Mouse (Mus musculus): ENCODE measurements around the gene Crtac1.

DNA sequence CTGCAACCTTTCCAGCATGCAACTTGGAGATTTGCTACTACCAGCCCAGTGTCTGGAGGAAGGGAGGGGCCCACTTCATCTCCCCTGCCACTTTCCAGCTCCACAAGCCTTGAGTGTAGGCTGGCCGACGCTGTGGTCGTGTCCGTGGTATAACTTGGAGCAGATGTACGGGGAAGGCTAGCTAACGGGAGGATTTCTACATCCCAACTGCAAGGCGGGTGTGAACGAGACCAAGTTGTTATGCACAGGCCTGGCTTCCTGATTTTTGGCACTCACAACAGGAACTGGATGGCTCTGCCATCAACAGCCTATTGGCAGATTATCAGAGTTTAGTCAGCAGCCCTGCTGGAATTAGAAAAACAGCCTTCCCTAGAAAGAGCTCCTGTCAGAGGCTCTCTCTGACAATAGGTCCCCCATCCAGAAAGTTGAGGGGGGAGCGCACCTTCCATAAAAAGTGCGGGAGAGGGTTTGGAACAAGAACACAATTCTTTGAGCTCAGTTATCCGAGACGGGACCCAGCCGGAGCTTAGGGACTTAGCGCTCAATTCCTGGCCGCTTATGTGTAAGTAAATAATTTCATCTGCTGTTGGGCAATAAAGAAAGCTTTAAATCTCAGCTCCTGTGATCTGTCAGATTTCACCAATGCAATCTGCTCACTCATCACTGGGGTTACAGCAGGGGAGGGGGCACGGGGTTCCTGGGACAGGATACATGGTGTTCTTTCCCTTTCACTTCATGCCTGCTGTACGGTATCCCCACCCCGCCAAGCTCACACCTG, 113.7 kb downstream of the Crtac1 start:
- no peak for TF ChIP-seq CTCF (IDR thresholded peaks at IDR 0.05; ENCODE audit: low read depth)
- TF ChIP-seq EP300 (IDR thresholded peaks at IDR 0.05; ENCODE audit: low read depth): no peak
